Comparison of ENCODE assay signal across 15 mouse cellular contexts in the genomic region with DNA sequence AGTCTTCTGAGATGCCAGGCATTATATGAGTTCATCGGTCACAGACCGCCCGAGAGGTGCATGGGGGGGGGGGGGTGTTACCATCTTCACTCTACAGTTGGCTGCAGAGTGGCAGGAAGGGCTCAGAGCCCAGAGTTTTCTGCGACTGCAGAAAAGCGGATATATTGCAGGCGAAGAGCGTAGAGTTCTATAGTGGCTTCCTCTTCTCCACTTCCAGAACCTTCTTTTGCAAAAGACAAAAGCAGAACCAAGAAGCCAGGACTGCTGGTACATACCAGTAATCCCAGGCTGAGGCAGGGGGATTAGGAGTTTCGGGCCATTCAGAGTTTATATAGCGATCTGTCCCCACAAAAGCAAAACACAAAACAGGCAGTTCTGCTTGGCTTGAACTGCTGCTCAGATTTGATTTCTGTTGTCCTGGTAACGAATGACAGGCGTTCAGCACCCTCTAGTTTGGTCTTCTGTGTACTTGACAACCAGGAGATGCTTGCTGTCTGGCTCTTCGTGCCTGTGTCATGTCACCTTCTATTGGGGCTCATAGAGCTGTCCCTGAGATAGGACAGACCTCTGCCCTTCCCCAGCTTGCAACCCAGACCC. TPM values are rescaled to one million over a fixed set of nuclear protein-coding genes. Genes with fewer than 3 reads are reported as not detected.
A peak's percentile ranks its signal among the peaks of the same experiment; 100 is the strongest.
DNase-seq lines count a peak whose midpoint lies in the region; ATAC-seq and TF ChIP-seq lines count a peak whose summit lies in the region.
"Had no signal": no experiment of that assay in that cellular context is flagged by ENCODE, and none has a peak within 500 bp of the region (broad histone marks: within the 10 kb centered on the region; RNA-seq: fewer than 3 reads in every experiment).

No protein-coding gene starts in this region.

- H3K36me3 ChIP-seq in liver, postnatal 0 days (replicated peaks; ENCODE audit: insufficient read depth, low read length) = no peaks in the 10 kb centered on the region
- H3K36me3 ChIP-seq in kidney, adult 2 months (ENCODE audit: control insufficient read depth, insufficient read depth, low read length) = no peaks in the 10 kb centered on the region

- peaks cover 5% of the 10 kb centered on the region; the same call in 1 of the 2 replicates for H3K4me1 ChIP-seq in liver, postnatal 0 days (ENCODE audit: insufficient read depth)
- no peaks in the 10 kb centered on the region for H3K4me1 ChIP-seq in kidney, adult 2 months (ENCODE audit: control insufficient read depth, insufficient read depth, low read length)

- ATAC-seq in liver, postnatal 0 days = peak; percentile 6; the same call in 1 of the 2 replicates
- ATAC-seq: intestine, embryonic 16.5 days had no signal

- TF ChIP-seq CTCF in gastrocnemius, adult 2 months (IDR thresholded peaks at IDR 0.05) = no peak
- no peak for TF ChIP-seq CTCF in brain, embryonic 14.5 days (IDR thresholded peaks at IDR 0.05; ENCODE audit: borderline replicate concordance, extremely low read depth, insufficient read depth, insufficient read length)
- no peak for TF ChIP-seq CTCF in liver, postnatal 0 days (IDR thresholded peaks at IDR 0.05; ENCODE audit: low read depth)
- TF ChIP-seq CTCF in kidney, adult 2 months (conservative IDR thresholded peaks at IDR 0.05; ENCODE audit: insufficient read depth, insufficient read length, low read depth, low read length) = no peak

- TF ChIP-seq EP300 in liver, postnatal 0 days (IDR thresholded peaks at IDR 0.05; ENCODE audit: low read depth) = no peak

- DNase-seq in gastrocnemius, adult 2 months = no peak
- no peak for DNase-seq in gastrocnemius, postnatal 4 days (ENCODE audit: low spot score in 2 of 2)
- DNase-seq in layer of hippocampus, adult 11-12 months (ENCODE audit: low spot score) = peak; percentile 38
- DNase-seq in layer of hippocampus, postnatal 10 days (ENCODE audit: low spot score in 2 of 2) = no peak
- peak; percentile 56 for DNase-seq in brain, embryonic 14.5 days (ENCODE audit: low read depth)
- no peak for DNase-seq in liver, postnatal 0 days
- DNase-seq in thymus, postnatal 4 days = no peak
- DNase-seq in kidney, adult 2 months = no peak
- DNase-seq: adrenal gland, postnatal 14 days; cerebellum, adult 11-12 months; kidney, postnatal 14 days; lung, embryonic 14.5 days; thymus, postnatal 25 days had no signal

- intact Hi-C loops in gastrocnemius, adult 2 months (cut with DNase I) = loop anchor here (10.0 kb wide), 1 partner anchor 122 kb away; no protein-coding TSS in a partner anchor

- no peak overlapping the region for H3K9ac ChIP-seq in liver, postnatal 0 days (replicated peaks)
- H3K9ac ChIP-seq: lung, embryonic 14.5 days had no signal

- H3K27ac ChIP-seq in gastrocnemius, adult 2 months = peak overlapping the region; percentile 48
- H3K27ac ChIP-seq in liver, postnatal 0 days (ENCODE audit: low read depth) = 0 out of 2 replicates have a peak overlapping the region, but pooled peaks have one; percentile 16
- no peak overlapping the region for H3K27ac ChIP-seq in kidney, adult 2 months (ENCODE audit: insufficient read depth, low read depth, low read length)

- no peaks in the 10 kb centered on the region for H3K27me3 ChIP-seq in liver, postnatal 0 days (ENCODE audit: insufficient read depth, low read length)
- H3K27me3 ChIP-seq in kidney, adult 2 months (replicated peaks; ENCODE audit: control insufficient read depth, insufficient read depth, low read length) = no peaks in the 10 kb centered on the region

- no peak for TF ChIP-seq POLR2A in brain, embryonic 14.5 days (IDR thresholded peaks at IDR 0.05; ENCODE audit: borderline replicate concordance, extremely low read depth, insufficient read depth, insufficient read length, poor library complexity, severe bottlenecking)
- no peak for TF ChIP-seq POLR2A in kidney, adult 2 months (IDR thresholded peaks at IDR 0.05; ENCODE audit: low read depth, low read length)

- WGBS in liver, postnatal 0 days (ENCODE audit: insufficient replicate concordance) = 55% methylated on average over 12 of the region's 12 CpGs
- WGBS in kidney, adult 2 months = 82% methylated on average over 12 of the region's 12 CpGs

- no peaks in the 10 kb centered on the region for H3K9me3 ChIP-seq in liver, postnatal 0 days (ENCODE audit: low read length)

- H3K4me3 ChIP-seq in gastrocnemius, adult 2 months = no peak overlapping the region
- H3K4me3 ChIP-seq in liver, postnatal 0 days (ENCODE audit: low read depth, low read length) = no peak overlapping the region
- H3K4me3 ChIP-seq in kidney, adult 2 months (ENCODE audit: insufficient read depth, low read depth, low read length) = no peak overlapping the region
- H3K4me3 ChIP-seq: erythroblast, embryonic 14.5 days had no signal

- H3K4me2 ChIP-seq in liver, postnatal 0 days (ENCODE audit: low read depth, low read length) = no peak overlapping the region
- H3K4me2 ChIP-seq: lung, embryonic 14.5 days had no signal

RNA-seq across cellular contexts. Expression of gene Parvb, which starts 24.5 kb away (rescaled TPM):
- 10 to 100 TPM; 48.4 to 63.3 TPM for total RNA-seq in gastrocnemius, adult 2 months (2021)
- total RNA-seq in gastrocnemius, postnatal 4 days (2021) = 100 to 1,000 TPM; 130 to 134 TPM
- total RNA-seq in layer of hippocampus, postnatal 10 days (2021) = 10 to 100 TPM; 37.2 TPM
- 11.5 and 19.3 TPM in 2 replicates for polyA plus RNA-seq in brain, embryonic 14.5 days (2012; rRNA removed)
- polyA plus RNA-seq in liver, postnatal 0 days (2015; fragmentation: Nextera tagmentation; extraction: Ambion mirVana) = 4.9 and 6.0 TPM in 2 replicates
- polyA plus RNA-seq in kidney, adult 2 months (2012; rRNA removed) = 7.1 and 8.5 TPM in 2 replicates

Comparison
In these comparisons a context has a peak if more than half of its experiments do, and no peak if none do; other contexts are left out.
1. DNase-seq: peak in layer of hippocampus, adult 11-12 months (single experiment) and brain, embryonic 14.5 days (single experiment); none in gastrocnemius, adult 2 months (single experiment), gastrocnemius, postnatal 4 days (0 of 2), layer of hippocampus, postnatal 10 days (0 of 2), liver, postnatal 0 days (single experiment), thymus, postnatal 4 days (single experiment) and kidney, adult 2 months (single experiment).